Mouse (Mus musculus) left cerebral cortex, postnatal 4 days (tissue): Measurements from ENCODE around the gene Kcnq5. TPM values are rescaled to one million over a fixed set of nuclear protein-coding genes. Genes with fewer than 3 reads are reported as not detected.
"Not testable (repeated sequence)": the region's sequence is repeated elsewhere in the genome, so short reads cannot be mapped to it uniquely, and the experiment has no call there.

Source experiments
- DNase-seq: peaks from one replicate; pipeline ENCODE4 v3.0.0-alpha.2; 2022
- intact Hi-C: fragments of 180-260 bp; cut with DNase I; formaldehyde crosslinking; loops from one replicate; pipeline ENCODE4 v1.15.1; 2025
- total RNA-seq, 2 experiments: library from RNA; stranded (reverse); gene quantifications; 2 replicates each; pipeline ENCODE4 v1.2.3; 2021

The Kcnq5 gene
- total RNA-seq, 2 experiments from 2014 or later = 41.8 to 43.7 TPM

- intact Hi-C loops = no loop called here
- DNase-seq = no peak
Observed at GRCm38 (mm10) chr1:21676805-21677204, 284.9 kb downstream of the Kcnq5 start.

DNA sequence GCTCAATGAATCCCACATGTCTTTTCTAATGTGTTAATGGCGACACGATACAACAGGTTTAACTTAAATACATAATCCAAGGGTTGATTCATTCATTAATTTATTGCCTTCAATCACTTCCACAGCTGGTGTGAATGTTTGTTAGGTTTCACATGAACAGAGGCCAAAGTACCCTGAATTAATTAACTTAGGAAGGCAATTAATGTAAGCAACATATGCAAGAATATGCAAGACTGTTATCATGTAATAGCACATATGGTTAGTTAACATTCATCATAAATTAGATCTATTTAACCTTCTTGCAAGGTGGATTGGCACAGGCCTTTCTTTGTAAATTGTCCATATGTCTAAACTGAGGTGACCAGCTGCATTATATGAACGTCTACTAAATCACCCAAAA, 300.9 kb downstream of the Kcnq5 start:
- intact Hi-C loops = no loop called here
- DNase-seq = no peak

GRCm38 (mm10) chr1:21650820-21651219, 310.9 kb downstream of the Kcnq5 start:
- DNase-seq = no peak
- intact Hi-C loops = no loop called here

DNA sequence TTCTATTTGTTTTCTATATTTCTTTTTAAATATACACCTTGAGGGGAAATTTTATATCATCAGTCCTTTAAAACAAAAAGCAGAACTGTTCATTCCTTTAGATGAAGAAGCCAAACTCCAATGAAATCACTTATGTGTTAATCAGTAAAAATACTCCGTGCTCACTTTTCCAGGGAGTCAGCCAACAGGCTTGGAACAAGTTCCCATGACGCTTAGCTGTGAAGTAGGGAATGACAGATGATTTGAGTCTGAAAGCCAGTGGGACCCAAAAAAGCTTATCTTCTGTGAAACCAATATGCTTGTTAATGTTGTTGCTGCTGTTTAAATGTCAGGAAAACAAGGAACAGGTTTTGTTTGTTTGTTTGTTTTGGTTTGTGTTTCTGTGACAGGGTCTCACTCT, 326.3 kb downstream of the Kcnq5 start:
- intact Hi-C loops = no loop called here
- DNase-seq = no peak

- intact Hi-C loops = no loop called here
- DNase-seq = no peak
Observed at GRCm38 (mm10) chr1:21634013-21634412, 327.7 kb downstream of the Kcnq5 start.

DNA sequence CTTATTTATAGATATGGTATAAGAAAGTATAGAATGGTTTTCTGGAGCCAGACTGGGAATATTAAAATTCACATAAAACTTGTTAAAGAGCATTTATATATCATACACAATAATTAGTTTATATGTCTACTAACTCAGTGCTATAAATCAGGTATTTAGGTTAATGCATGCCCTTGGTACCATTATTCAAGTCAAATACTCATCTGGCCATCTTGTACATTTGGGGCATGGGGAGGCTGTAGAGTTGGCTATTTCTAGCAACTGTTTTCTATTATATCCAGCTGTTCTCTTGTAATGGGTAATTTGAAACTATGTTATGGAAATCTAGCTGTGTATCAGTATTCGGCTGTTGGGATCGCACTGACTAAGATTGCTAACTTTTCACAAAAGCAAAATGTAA, 339.3 kb downstream of the Kcnq5 start:
- intact Hi-C loops = no loop called here

DNA sequence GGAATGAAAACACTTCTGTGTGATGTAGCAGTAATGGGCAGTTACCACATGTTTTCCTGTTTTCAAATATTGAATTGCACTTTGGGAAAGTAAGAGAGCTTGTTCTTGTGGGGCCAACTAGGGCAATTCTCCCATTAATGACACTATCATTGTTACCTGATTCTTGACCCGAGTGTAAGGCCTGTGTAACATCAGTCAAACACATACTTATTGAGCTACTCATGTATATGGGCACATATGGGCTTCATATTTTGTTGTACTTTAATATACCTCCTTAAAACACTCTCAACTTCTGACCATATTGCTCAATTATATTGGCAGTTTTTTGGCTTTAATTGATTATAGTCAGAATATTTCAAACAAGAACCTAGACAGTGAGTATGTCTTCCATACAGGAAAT, 339.7 kb downstream of the Kcnq5 start:
- intact Hi-C loops = no loop called here
- no peak for DNase-seq

More for the DNA sequence above, 339.3 kb downstream of the Kcnq5 start:
- no peak for DNase-seq

- DNase-seq = no peak
- intact Hi-C loops = no loop called here
Observed at GRCm38 (mm10) chr1:21618712-21619111, 343.0 kb downstream of the Kcnq5 start.

DNA sequence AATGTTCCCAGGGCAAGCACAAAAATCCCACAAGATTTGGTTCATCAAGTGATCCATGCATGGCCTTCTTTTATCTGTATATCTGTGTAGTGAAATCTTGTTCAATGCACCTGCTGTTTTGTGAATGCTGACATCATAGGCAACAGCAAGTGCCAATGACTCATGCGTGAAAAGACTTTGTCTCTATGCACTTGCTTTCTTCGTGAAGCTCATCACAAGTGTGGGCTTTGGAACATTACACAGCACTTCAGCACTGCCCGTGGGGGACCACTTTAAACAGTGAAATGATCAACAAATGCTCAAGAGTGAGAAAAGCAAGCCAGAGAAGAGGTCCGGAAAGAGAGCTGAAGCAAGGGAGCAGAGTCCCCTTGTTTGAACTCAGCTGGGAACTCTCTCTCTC, 345.1 kb downstream of the Kcnq5 start:
- no peak for DNase-seq
- intact Hi-C loops = no loop called here

GRCm38 (mm10) chr1:21613933-21614332, 347.8 kb downstream of the Kcnq5 start:
- intact Hi-C loops = no loop called here
- no peak for DNase-seq

DNA sequence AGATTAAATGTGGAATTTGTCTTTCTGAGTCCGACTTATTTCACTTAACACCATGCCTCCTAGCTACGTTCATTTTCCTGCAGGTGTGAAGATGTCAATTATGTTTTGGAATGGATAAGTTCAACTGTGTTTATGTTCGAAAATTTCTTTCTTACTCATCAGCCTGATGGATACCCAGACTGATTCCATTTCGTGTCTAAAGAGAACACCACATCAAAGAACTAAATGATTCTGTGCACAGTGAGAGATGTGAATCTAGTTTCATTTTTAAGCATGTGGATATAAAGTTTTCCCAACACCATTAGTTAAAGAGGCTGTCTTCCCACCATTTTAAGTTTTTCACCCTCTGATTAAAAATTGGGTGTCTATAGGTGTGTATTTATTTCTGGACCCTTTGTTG, 357.7 kb downstream of the Kcnq5 start:
- intact Hi-C loops = no loop called here

GRCm38 (mm10) chr1:21602567-21602966, 359.2 kb downstream of the Kcnq5 start:
- DNase-seq = no peak

More for the DNA sequence above, 357.7 kb downstream of the Kcnq5 start:
- no peak for DNase-seq

DNA sequence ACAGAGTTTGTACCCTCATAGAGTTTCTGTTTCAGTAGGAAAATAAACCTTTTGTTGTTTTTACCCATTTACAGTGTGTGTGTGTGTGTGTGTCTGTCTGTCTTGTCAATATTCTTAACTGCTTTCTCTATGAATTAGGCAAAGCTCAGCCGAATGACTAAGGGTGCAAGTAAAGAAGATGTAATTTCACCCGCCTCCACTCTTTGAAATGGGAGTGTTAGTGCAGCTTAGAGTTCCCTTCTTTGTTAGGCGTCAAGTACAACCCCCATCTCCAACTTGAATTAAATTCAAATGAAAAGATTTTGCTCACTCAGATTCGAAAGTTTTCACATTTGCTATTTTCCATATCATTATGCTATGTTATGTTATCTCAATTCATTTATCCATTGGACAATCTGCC, 361.1 kb downstream of the Kcnq5 start:
- intact Hi-C loops = no loop called here

More at GRCm38 (mm10) chr1:21602567-21602966, 359.2 kb downstream of the Kcnq5 start:
- intact Hi-C loops = no loop called here

GRCm38 (mm10) chr1:21593872-21594271, 367.9 kb downstream of the Kcnq5 start:
- no peak for DNase-seq
- intact Hi-C loops = no loop called here

More for the DNA sequence above, 361.1 kb downstream of the Kcnq5 start:
- no peak for DNase-seq

DNA sequence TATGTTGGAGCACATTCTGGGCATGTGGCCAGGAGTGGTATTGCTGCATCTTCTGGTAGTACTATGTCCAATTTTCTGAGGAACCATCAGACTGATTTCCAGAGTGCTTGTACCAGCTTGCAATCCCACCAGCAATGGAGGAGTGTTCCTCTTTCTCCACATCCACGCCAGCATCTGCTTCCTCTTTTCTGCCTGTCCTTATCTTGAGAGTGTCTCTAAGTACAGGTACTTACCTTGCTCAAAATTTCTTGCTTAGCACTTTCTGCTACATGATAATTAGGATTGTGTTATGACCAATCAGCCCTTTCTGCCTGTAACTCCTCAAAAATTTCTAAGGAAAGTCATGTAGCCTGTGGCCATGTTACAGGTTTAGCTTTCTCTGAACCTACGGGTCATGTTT, 394.3 kb downstream of the Kcnq5 start:
- intact Hi-C loops, DNase-seq: not testable (repeated sequence)

DNA sequence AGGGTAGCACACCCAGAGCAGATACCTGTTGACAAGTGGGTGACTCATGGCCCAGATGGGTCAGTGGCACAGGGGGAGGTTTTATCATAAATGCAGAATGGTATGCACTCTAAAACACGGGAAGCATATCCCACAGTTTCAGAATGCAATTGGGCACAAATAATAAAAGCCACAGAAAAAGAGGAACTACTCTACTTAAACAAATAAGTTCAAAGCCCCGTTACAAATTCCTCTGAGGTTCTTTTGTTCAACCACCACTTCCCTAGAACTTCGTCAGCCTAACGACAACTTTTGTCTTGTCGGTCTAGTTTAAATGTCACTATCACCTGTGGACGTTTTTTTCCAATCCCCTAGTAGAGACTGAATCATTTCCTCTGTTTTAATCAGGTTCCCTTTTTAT, 407.1 kb downstream of the Kcnq5 start:
- intact Hi-C loops = no loop called here
- DNase-seq = no peak

- intact Hi-C loops = no loop called here
Observed at GRCm38 (mm10) chr1:21552715-21553114, 409.0 kb downstream of the Kcnq5 start.

GRCm38 (mm10) chr1:21543909-21544308, 417.8 kb downstream of the Kcnq5 start:
- intact Hi-C loops = no loop called here
- no peak for DNase-seq

More at GRCm38 (mm10) chr1:21552715-21553114, 409.0 kb downstream of the Kcnq5 start:
- no peak for DNase-seq

- DNase-seq = no peak
- intact Hi-C loops = no loop called here
Observed at GRCm38 (mm10) chr1:21539486-21539885, 422.3 kb downstream of the Kcnq5 start.

GRCm38 (mm10) chr1:21530823-21531222, 430.9 kb downstream of the Kcnq5 start:
- intact Hi-C loops = no loop called here
- DNase-seq = no peak

GRCm38 (mm10) chr1:21521995-21522394, 439.7 kb downstream of the Kcnq5 start:
- intact Hi-C loops = no loop called here
- no peak for DNase-seq

GRCm38 (mm10) chr1:21521475-21521874, 440.3 kb downstream of the Kcnq5 start:
- intact Hi-C loops = no loop called here
- no peak for DNase-seq

- DNase-seq = no peak
- intact Hi-C loops = no loop called here
Observed at GRCm38 (mm10) chr1:21520116-21520645, 441.6 kb downstream of the Kcnq5 start.
